Mouse (Mus musculus): ENCODE measurements around the gene Gm37240.

The Gm37240 gene

DNA sequence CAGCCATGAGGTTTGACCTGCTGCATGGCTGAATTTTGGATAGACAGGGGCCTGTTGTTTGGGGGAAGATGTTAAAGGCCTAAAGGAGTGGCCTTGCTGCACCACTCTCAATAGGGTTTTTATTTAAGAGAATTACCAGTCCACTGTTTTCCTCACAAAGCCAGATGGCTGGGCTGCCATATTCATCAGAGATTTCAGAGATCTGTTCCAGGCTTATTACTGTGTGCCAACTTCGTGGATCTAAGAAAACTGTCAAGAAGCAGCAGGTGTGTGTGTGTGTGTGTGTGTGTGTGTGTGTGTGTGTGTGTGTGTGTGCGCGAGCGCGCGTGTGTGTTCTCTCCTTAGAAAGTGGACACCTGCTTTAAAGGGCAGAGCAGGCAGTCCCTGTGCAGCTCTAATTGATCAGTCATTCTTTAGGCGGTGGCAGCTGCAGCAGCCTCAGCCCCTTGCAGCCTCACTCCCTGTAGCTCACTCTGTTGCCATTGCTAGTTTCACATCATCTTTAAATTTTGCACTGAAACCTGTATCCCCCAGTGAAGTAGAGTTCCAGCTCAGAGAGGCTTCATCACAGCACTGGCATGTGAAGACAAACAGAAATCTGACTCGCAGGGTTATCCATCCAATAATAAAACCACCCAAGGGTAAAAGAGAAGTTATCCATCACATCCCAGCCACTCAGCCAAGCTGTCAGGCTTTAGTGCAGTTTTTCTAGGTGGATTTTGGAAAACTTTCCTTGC lies 252.8 kb downstream of the Gm37240 start:
- no peak for DNase-seq (ENCODE audit: low spot score)

DNA sequence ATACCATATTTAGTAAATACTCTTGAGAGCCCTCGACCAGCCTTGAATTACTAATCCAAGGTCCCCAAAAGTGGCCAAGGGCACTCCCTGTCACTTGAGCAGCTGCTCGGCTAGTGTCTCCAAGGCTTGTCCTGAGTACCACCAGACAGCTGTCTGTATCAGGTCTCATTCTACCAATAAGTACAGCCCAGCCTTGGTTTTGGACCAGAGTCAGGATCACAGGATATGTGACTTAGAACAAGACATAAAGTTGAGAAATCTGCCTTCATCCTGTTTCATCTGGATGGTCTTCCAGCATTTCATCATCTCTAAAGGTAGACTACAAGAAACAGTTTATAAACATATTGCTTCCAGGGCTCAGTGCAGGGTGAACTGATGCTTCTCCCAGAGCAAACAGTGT lies 253.6 kb downstream of the Gm37240 start:
- DNase-seq (ENCODE audit: low spot score) = no peak

DNA sequence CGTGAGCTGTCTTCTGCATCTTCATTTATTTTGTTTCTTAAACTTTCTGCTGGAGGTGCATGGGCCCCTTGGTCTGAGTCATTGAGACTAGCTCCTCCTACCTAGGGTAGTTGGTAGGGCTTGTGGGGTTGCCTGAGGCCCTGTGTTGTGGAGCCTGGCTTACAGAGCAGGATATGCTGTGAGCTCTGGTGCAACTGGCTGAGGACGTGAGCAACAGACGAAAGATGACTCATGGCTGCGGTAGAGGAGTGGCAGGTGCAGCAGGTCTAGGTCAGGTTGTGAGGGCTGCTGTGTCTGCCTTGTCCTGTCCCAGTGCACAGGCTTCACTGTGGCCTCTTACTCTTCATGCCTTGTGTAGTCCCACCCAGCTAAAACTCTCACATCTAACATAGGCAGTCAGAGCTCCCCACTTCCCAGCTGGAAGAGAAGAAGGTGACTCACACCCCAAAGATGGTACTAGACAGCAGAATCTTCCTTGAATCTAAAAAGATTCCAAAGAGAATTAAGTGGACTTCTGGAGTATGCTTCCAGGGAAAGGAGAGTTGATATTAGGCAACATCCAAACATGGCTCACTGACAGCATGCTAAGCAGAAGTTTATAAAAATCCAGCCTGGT lies 257.3 kb downstream of the Gm37240 start:
- DNase-seq (ENCODE audit: low spot score) = no peak

DNA sequence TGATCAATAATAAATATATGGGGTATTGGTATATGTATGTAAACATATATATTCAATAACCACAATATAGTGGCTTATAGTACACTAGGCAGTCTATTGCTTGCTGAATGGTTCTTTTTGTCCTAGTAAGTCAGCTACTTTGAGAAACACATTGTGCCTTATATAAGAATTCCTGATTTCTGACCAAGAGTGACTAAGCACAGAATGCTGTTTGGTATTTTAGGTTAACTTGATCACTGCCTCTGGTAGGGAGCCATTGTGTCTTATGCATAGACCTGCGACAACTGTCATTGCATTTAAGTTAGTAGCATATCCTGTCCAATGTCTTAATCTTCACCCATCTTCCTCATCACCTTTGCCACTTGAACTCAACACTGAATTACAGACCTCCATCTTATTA lies 267.6 kb downstream of the Gm37240 start:
- no peak for DNase-seq (ENCODE audit: low spot score)

DNA sequence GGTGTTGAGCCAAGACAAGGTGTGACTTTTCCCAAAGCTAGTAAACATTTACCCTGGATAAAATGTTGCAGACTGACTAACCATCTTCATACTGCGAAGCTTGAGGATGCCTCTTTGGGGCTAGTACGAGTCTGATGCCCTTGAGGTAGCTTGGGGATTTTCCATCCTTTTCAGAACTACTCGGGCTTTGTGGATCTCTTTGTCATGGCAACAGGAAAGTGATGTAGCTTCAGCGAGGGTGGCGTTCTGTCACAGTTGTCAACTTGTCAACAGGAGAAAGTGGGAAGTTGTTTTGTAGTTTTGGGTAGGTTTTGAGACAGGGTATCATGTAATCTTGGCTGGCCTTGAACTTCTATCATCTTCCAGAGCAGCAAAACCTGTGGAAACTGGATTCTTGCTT lies 268.0 kb downstream of the Gm37240 start:
- no peak for DNase-seq (ENCODE audit: low spot score)

DNA sequence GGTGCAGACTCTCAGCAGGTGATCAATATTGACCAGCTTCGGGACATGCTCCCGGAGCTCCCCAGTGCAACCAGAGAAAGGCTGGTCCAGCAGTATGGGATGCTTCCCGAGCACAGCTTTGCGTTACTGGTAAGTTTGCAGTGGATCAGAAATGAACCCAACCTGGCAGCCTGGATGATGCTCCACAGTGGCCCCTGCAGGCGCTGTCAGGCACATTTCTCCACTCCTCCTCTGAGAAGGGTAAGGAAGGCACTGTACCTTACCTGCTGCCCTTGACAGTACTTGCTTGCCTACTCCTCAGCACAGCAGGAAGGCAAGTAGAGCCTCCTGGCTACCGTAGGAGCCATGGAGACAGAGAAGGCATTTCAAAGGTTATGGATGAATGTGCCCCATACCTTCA lies 268.4 kb downstream of the Gm37240 start:
- DNase-seq (ENCODE audit: low spot score) = no peak

DNA sequence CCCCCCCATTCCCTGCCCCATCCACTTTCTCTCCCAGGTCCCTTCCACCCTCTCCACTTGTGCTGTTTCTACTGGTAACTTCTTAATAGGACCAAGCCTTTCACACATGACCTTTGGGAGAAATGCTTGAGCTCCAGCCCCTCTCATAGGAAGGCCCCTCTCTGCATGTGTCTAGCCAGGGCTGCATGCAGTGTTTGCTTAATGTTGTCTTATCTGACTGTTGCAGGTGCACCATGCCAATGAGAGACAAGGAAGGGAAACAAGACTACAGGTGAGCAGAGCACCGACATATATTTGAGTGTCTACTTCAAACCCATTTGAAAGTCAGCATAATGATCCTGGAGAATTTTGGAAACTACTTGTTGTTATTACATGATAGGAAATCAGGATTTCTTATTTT lies 270.9 kb downstream of the Gm37240 start:
- DNase-seq (ENCODE audit: low spot score) = no peak

DNA sequence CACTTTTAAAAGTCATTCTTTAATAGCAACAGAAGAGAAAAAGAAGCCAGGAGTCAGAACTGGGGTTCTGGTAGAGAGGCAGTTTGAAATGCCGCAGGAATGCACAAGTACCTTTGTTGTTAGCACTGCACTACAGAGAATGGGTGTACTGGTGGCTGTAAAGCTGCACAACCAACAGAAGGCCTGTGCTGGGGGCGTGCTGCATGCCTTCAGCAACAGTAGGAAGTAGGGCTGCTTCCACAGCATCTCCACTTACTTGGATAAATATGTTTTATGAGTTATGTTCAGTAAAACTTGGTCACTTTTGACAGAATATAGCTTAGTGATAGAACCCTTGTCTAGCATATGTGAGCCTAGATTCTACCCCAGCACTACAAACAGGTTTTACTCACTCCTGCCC lies 279.6 kb downstream of the Gm37240 start:
- no peak for DNase-seq (ENCODE audit: low spot score)

DNA sequence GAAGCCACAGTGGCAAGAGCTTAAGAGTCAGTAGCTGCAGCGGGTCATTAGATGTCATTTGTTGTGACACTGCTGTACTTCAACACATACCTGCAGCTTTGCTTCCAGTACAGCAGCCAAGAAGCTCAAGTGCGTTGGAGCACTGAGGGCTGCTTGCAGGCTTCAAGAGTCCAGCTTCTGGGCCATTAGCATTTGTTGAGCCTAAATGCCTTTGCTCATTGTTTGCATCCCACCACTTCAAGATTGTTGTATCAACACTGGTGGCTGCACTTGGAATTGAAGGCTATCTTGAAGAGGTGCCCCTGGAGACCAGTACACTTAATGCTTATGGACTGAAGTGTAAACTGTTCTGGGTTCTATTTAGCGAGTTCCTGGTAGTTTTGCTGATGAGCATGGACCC lies 280.4 kb downstream of the Gm37240 start:
- DNase-seq (ENCODE audit: low spot score) = no peak

DNA sequence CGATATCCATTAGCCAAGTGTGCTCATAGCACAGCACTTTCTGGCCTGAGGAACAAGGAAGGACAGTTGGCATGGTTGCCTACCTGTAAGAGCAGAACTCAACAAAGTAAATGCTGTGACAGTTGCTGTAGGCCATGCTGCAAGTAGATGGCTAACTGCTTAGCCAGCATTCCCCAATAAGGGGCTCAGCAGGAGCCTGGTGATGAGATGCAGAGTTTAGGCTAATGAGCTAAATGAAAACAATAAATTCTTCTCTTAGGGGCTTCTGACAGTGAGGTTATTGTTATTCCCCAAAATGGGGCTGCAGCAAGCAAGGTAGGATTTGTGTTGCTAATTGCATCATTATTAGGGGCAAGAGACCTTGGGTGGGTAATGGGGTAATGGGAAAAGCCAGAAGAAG lies 283.5 kb downstream of the Gm37240 start:
- DNase-seq (ENCODE audit: low spot score) = no peak

DNA sequence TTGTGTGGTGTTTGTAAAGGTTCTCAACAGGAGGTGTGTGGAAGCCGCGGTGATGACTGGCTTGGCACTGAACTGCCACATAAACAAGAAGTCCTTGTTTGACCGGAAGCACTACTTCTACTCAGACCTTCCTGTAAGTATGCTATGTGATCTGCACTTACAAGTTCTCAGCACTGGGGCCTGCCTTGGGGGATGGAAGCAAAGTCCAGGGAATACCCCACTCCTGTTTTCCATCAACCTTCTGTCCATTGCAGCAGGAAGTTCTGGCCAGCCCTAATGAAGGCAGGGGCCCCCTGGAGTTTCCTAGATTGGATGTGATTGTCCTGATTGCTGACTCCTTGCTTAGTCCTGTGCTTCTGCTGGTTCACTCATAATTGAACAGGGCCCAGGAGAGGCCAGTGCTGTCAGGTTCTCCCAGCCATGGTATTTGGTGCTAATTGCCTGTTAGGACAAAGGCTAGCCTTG lies 285.4 kb downstream of the Gm37240 start:
- peak; percentile 8 for DNase-seq (ENCODE audit: low spot score)

DNA sequence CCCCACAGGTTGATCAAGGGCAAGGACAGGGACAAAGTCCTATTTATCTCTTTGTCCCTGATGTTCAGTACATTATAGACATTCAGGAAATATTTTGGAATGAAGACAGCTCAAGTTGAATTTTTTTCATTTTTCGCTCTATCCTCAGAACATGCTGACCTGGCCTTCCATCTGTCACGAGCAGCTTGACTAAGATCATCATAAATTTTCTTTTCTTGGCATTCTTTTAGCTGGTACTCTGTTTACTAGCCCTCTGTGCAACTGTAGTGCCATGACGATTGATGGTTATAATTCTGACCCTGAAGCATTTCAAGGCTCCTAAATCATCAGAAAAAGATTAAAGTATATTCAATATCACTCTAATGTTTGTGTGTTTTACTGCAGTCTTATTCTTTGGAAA lies 287.8 kb downstream of the Gm37240 start:
- no peak for DNase-seq (ENCODE audit: low spot score)

DNA sequence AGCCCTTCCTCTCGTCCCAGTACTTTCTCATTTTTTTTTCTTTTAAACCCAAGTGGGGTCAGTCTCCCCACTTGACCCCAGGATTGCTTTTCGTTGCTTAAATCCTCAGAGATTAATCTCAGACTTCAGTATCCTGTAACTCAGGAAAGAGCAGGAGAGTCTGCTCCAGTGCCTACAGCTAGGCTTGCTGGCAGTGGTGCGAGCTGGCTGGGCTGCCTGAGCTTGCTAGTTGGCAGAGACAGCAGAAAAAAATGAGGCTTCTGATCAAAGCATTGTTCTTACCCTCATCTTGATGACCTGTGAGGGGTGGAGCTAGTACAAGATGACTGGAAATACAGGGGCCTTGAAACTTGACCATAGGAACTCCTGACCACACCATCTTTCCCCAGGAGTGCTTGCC lies 292.9 kb downstream of the Gm37240 start:
- DNase-seq (ENCODE audit: low spot score) = no peak

DNA sequence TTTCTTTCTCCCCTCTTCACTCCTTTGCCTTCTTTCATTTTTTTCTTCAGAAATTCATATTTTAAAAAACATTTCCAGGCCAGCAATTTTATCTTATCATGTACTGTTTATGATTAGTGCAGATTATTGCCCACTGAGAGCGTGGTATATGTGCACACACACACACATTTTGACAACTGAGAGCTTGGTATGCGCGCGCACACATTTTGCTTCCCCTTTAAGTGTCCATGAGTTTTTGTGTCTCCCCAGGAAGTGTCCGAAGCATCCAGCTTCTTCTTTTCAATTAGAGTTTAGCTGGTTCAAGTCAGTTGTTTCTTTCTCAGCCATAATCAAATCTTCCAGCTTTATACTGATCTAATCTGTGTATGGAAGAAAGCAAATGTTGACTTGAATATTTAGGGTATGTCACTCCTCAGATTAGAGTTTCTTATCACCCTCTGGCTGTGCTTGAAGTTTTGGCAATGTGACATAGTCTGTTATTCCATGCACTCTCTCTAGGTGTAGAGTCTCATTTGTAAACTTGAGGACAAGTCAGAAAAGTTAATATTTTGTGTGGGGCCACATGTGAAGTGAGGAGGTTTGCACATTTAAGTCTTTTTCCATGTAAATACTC lies 294.6 kb downstream of the Gm37240 start:
- DNase-seq (ENCODE audit: low spot score) = no peak

DNA sequence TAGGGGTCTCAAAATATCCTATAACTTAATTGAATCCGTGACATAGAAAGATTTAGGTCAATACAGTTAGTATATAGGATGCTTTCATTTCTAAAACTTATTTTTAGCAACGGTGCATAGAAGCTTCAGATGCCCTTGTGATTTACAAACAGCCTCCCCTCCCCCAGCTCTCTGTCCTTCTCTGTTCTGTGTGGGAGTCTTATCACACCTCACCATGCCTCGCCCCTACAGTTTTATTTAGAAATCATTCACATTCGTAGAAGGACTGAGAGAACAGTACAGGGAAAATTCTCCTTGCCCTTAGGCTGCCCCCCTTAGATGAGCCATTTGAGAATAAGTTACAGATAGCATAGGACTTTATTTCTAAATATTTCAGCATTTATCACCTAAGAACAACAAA lies 295.3 kb downstream of the Gm37240 start:
- no peak for DNase-seq (ENCODE audit: low spot score)

DNA sequence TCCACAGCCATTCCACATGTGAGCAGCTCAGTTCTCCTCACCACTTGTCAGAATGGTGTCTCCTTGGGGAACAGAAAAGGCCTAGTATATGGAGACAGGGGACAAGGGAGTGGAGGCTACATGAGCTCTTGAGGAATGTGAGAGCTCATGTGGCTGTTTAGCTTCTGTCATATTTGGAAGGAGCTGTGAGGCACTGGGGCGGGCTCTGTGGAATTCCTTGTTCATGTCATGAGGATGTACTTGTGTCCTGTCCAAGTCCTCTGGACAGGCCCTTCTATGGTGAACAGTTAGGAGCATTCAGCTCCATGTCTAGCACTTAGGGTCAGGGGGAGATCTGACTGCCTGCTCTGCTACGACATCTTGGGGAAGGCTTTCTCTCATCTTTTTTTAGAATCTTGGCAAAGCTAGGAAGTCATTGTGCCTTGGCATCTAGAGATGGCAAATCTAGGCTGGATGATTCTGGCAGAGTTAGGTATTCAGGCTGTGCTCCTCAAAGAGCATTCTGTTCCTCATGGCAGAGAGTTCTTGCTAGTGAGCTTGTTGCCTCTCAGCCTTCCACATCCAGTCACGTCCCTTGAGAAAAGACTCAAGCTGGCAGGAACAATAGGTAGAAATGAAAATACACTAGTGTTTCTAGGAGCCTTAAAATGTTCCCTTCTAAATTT lies 297.1 kb downstream of the Gm37240 start:
- no peak for DNase-seq (ENCODE audit: low spot score)

DNA sequence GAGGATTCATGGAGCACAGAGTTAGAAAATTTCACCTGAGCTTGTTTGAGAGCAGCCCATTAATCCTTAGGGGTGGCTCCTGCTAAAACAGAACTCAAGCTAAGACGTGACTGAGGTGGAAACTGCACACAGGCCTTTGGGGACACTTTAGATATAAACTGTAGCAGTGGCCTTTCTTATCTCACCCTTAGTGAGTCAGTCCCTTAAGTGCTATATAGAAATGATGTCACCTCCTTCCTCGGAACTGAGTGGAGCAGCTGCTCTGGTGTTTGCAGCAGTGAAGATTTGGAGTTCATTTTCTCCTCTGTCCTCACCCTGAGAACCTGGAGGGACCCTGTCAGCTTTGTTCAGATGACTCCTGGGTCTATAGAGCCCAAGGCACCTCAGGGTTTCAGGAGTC lies 298.6 kb downstream of the Gm37240 start:
- no peak for DNase-seq (ENCODE audit: low spot score)

DNA sequence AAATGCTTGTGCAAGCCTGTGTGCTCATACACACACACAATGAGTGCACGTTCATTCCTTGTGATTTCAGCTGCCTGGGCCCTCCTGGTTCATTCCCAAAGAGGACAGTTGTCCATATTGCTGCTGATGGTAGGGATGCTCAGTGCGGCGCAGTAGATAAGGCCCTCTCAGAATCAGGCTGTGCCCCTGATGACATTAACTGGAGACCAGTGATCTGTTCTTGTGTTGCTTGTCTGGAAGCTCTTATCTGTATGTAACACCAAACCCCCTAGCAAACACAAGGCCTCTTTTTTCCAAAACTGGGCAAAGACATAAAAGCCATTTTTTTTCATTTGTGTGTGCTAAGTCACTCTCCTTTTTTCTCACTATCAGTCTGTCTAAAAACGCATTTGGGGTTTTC lies 302.4 kb downstream of the Gm37240 start:
- DNase-seq (ENCODE audit: low spot score) = no peak

DNA sequence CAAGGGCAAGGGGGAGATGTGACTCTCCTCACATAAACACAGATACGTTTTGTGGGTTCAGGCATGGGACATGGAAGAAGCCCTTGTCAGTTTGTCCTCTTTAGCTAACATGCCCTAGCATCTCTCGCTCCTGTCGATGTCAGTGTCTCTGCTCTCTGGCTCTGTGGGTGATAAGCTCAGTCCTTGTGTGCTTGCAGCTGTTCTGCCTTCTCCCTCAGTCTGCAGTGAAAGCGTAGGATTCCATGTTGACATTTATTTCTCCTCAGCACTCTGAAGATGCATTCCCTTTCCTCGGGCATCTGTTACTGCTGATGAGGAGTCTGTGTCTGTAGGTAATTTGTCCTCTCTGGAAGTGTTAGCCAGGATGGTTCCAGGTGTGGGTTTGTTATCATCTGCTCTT lies 304.1 kb downstream of the Gm37240 start:
- DNase-seq (ENCODE audit: low spot score) = no peak

DNA sequence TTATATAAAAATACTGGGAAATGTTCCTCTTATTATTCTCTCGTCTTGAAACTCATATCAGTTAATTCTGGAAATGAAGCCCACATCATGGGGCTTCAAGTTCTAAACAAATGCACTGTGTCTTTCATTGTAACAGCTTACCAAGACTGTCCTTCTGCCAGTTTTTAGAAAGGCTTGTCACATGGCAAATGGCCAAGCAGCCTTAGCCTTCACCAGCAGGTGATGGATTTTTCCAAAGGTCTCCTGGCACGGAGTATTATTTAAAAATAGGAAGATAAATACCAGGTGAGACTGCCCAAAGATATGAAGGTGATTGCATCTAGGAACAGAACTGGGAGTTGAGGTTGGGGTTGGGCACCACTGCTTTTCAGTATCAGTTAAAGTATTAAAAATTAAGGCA lies 304.6 kb downstream of the Gm37240 start:
- no peak for DNase-seq (ENCODE audit: low spot score)

DNA sequence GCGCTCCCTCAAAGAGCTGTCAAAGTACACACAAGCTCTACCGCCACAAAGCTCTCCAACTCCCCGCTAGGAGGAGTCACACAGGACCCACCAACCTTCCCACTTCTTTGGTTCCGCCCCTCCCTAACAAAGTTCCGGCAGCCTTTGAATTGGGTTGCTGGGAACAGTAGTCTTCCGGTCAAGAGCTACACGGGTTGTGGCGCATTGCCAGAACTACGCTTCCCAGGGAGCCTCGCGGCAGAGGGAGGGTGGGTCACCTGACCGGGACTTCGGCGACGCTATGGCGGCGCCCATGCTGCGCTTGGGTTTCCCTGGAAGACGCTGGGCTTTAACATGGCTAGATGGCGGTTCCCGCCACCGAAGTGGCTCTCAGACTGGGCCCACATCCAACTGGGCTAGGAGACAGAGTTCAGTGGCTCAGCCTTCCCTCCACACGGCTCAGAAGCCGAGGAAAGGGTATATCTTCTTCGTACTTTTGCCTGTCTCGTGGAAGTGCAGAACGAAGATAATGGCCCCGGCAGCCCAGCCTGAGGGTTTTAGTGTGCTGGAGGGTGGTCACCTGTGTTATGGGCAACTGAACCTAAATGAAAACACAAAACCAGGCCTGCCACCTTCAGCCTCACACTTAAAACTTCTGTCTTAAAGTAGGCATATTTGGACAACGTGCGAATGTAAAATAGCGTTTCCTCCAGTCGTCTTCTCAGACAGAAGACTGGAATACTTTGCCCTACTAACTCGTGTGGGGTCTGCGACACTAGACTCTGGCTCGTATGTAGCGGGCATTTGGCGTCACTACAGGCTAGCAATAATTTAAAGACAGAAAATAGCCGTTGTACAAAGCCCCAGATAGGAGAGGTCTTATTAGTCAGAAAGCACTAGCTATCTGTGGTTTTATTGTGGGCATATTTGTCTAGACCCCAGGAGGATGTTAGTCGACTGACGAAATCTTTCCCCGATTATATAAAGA lies 313.2 kb downstream of the Gm37240 start, which contains the start of gene Gatb:
Gene Gatb (plus strand): TSS at position 256 of the 967 bp plus-strand sequence.
- peak; percentile 98 for DNase-seq (ENCODE audit: low spot score)
